Mouse (Mus musculus): Measurements from ENCODE around the gene Sirpb1b. TPM values are rescaled to one million over a fixed set of nuclear protein-coding genes. Genes with fewer than 3 reads are reported as not detected.
"Not testable (repeated sequence)": the region's sequence is repeated elsewhere in the genome, so short reads cannot be mapped to it uniquely, and the experiment has no call there.

The Sirpb1b gene
- total RNA-seq (2022): under 1 TPM in 1 of 4 experiments, not detected in 3; 0.40 TPM

GRCm38 (mm10) chr3:15574887-15575286 is at the start of gene Sirpb1b:
Gene Sirpb1b, minus strand, starts transcription at chr3:15575065.
- not testable (repeated sequence) for DNase-seq (ENCODE audit: low spot score)

GRCm38 (mm10) chr3:15590377-15591117 is 15.7 kb upstream of the Sirpb1b start:
- DNase-seq (ENCODE audit: low spot score): not testable (repeated sequence)

DNA sequence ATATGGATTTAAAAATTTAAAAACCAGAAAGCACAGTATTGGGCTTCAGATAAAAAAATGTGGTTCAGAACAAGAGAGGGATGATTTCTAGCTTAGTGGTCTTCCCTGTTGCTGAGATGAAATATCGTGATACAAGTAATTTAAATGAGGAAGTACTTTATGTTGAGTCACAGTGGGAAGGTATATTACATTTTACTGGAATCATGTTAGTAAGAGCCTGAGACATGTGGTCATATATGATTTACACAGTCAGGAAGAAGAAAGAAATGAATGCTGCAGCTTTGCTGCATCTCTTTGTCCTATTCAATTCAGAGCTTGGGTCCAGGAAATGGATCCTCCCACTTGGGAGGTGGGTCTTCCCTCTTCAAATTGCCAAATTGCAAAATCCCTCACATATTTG is 11.8 kb upstream of the Sirpb1b start:
- DNase-seq (ENCODE audit: low spot score): not testable (repeated sequence)

- DNase-seq (ENCODE audit: low spot score): no peak
Observed at GRCm38 (mm10) chr3:15583452-15583851, 8.6 kb upstream of the Sirpb1b start.

DNA sequence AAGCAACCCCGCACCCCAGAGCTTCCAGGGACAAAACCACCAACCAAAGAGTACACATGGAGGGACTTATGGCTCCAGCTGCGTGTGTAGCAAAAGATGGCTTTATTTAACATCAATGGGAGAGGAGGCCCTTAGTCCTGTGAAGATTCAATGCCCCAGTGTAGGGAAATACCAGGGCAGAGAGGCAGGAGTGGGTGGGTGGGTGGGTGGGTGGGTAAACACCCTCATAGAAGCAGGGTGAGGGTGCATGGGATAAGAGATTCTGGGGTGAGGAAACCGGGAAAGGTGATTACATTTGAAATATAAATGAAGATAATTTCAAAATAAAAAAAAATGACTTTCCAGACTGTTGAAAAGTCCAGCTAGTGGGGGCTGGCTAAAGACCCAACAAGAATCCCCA is 8.1 kb upstream of the Sirpb1b start:
- DNase-seq (ENCODE audit: low spot score): not testable (repeated sequence)

- not testable (repeated sequence) for DNase-seq (ENCODE audit: low spot score)
Observed at GRCm38 (mm10) chr3:15576466-15576865, 1.6 kb upstream of the Sirpb1b start.

DNA sequence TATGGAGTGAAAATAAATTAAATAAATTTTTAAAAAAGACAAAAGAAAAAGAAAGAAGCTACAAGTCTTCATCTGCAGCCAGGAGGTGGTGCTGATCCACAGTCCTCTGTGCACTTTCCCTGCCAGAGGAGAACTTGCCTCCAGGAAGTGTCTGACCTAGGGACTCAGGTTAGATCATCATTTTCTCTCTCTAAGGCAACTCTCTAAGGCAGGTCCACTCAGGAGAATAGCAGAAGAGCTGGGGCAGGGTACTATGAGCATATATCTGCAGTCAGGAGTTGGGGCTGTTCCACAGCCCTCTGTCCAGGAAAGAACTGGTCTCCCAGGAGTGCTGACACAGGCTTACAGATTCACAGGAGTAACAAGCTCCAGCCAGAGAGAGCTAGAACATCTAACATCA is 46.3 kb downstream of the Sirpb1b start:
- DNase-seq (ENCODE audit: low spot score): no peak

DNA sequence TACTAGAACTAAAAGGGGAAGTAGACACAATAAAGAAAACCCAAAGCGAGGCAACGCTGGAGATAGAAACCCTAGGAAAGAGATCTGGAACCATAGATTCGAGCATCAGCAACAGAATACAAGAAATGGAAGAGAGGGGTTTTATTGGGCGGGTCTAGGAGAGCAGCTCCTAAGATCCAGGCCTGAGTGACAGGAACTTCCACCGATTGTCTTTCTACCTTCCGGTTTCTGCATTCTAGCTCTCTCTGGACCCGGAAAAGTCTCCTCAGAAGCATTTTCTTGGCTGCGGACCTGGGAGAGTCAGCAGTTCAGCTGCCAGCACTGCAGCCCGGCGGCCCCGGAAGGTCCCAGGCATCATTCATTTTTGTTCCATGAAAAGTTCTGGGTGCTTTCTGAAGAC is 61.3 kb downstream of the Sirpb1b start:
- not testable (repeated sequence) for DNase-seq (ENCODE audit: low spot score)

DNA sequence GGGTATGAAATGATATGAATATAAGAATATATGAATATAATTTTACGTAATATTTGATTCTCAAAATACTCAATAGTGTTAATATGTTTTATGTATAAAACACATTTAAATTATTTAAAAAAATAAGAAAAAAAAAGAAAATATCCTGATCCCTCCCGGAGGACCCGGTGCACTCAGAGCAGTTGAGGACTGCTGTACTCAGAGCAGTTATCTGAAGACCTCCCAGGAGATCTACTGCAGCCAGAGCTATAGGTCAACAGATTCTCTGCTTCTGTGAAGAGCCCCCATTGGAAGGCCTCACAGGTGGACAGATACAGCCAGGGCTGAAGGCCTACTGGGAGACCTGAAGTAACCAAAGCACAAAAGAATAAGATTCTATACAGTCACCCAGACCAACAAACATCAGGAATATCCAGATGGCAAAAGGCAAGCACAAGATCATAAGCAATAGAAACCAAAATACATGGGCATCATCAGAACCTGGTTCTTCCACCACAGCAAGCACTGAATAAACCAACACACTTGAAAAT is 67.0 kb downstream of the Sirpb1b start:
- not testable (repeated sequence) for DNase-seq (ENCODE audit: low spot score)

- DNase-seq (ENCODE audit: low spot score): not testable (repeated sequence)
Observed at GRCm38 (mm10) chr3:15474831-15475230, 100.0 kb downstream of the Sirpb1b start.

GRCm38 (mm10) chr3:15470158-15470557 is 104.7 kb downstream of the Sirpb1b start:
- not testable (repeated sequence) for DNase-seq (ENCODE audit: low spot score)

Other genes with a start within 250 kb of the Sirpb1b start
- gene Gm9733, start 242.8 kb downstream of the Sirpb1b start, total RNA-seq (2022): not detected
- under 1 TPM in 1 of 4 experiments, not detected in 3; 0.34 TPM for gene Sirpb1a, start 148.5 kb downstream of the Sirpb1b start, total RNA-seq (2022)

Measured in heart, adult 8-10 months (tissue).